Mouse (Mus musculus) midbrain, embryonic 16.5 days (tissue): Measurements from ENCODE around the gene Rasl11b. TPM values are rescaled to one million over a fixed set of nuclear protein-coding genes. Genes with fewer than 3 reads are reported as not detected.

Experiments used
- ATAC-seq: fragments of 200-750 bp; cut with Nextera tagmentation; 2 replicates; pipeline ENCODE4 v1.8.0; 2017; ENCODE audit warnings: moderate TSS enrichment
- H3K27ac ChIP-seq: fragments of 300-500 bp; sonication (generic); 2 replicates; pipeline ENCODE4 v1.5.1; 2014; ENCODE audit warnings: mild to moderate bottlenecking, low read length, mixed read lengths
- H3K27me3 ChIP-seq: fragments of 300-500 bp; sonication (generic); 2 replicates; pipeline ENCODE4 v1.6.1; 2014; ENCODE audit warnings: low read depth, low read length, mixed read lengths; ENCODE audit not compliant: control insufficient read depth, insufficient read depth
- H3K36me3 ChIP-seq: fragments of 300-500 bp; sonication (generic); 2 replicates; pipeline ENCODE4 v1.6.1; 2014; ENCODE audit warnings: mild to moderate bottlenecking, low read length, moderate library complexity, mixed read lengths; ENCODE audit not compliant: control insufficient read depth, insufficient read depth
- H3K4me1 ChIP-seq: fragments of 300-500 bp; sonication (generic); 2 replicates; pipeline ENCODE4 v1.6.1; 2014; ENCODE audit warnings: mild to moderate bottlenecking, low read length, mixed read lengths; ENCODE audit not compliant: control insufficient read depth, insufficient read depth
- H3K4me2 ChIP-seq: fragments of 300-500 bp; sonication (generic); 2 replicates; pipeline ENCODE4 v1.6.1; 2014; ENCODE audit warnings: mild to moderate bottlenecking, low read length, mixed read lengths
- H3K4me3 ChIP-seq: fragments of 300-500 bp; sonication (generic); 2 replicates; pipeline ENCODE4 v1.5.1; 2014; ENCODE audit warnings: low read depth, mild to moderate bottlenecking, low read length, moderate library complexity, mixed read lengths
- H3K9ac ChIP-seq: fragments of 300-500 bp; sonication (generic); 2 replicates; pipeline ENCODE4 v1.6.1; 2014; ENCODE audit warnings: low read depth, low read length, mixed read lengths
- H3K9me3 ChIP-seq: fragments of 300-500 bp; sonication (generic); replicated peaks from 2 replicates; pipeline ENCODE4 v1.6.1; 2014; ENCODE audit warnings: mild to moderate bottlenecking, low read length, mixed read lengths; ENCODE audit not compliant: control insufficient read depth, poor library complexity, severe bottlenecking
- WGBS: fragments of 180-500 bp; shearing (Covaris S2); extraction: QIAGEN DNeasy Blood & Tissue Kit; methylation state at CpG from one replicate; pipeline ENCODE4 v1.1.7; 2014; 5-methylcytosine and 5-hydroxymethylcytosine counted together
- polyA plus RNA-seq: library from polyadenylated mRNA; unstranded; fragments of >200 nt; fragmentation: Nextera tagmentation; extraction: Ambion mirVana; gene quantifications from 2 replicates; pipeline ENCODE4 v1.2.1, GENCODE M21; 2015

The Rasl11b gene
- polyA plus RNA-seq, 1 experiment from 2014 or later = 12.4 TPM

GRCm38 (mm10) chr5:74193008-74193407, 2.1 kb upstream of the Rasl11b start:
- Histone ChIP-seq H3K4me2 (no peak overlapping the region), H3K9me3 (no peaks in the 10 kb centered on the region), H3K4me3 (no peak overlapping the region), H3K4me1 (peaks cover 32% of the 10 kb centered on the region), H3K27ac (no peak overlapping the region), H3K36me3 (no peaks in the 10 kb centered on the region), H3K27me3 (peaks cover 4% of the 10 kb centered on the region; the same call in 1 of the 2 replicates), H3K9ac (no peak overlapping the region)
- no peak for ATAC-seq
- WGBS = 70% methylated on average over 2 of the region's 2 CpGs

GRCm38 (mm10) chr5:74193626-74194025, 1.5 kb upstream of the Rasl11b start:
- Histone ChIP-seq H3K27me3 (peaks cover 4% of the 10 kb centered on the region; the same call in 1 of the 2 replicates), H3K27ac (no peak overlapping the region), H3K4me3 (no peak overlapping the region), H3K9me3 (no peaks in the 10 kb centered on the region), H3K36me3 (no peaks in the 10 kb centered on the region), H3K4me2 (no peak overlapping the region), H3K9ac (no peak overlapping the region), H3K4me1 (peaks cover 32% of the 10 kb centered on the region)
- WGBS = 32% methylated on average over 7 of the region's 7 CpGs
- no peak for ATAC-seq

- 22% methylated on average over 16 of the region's 16 CpGs for WGBS
- Histone ChIP-seq H3K4me1 (peaks cover 32% of the 10 kb centered on the region), H3K9ac (peak overlapping the region; percentile 72), H3K4me3 (peak overlapping the region; percentile 77), H3K36me3 (no peaks in the 10 kb centered on the region), H3K27ac (no peak overlapping the region), H3K9me3 (no peaks in the 10 kb centered on the region), H3K4me2 (peak overlapping the region; percentile 96), H3K27me3 (peaks cover 4% of the 10 kb centered on the region; the same call in 1 of the 2 replicates)
- no peak; the same call in 1 of the 2 replicates for ATAC-seq
Measured at GRCm38 (mm10) chr5:74194027-74194840, 852 bp upstream of the Rasl11b start.

- ATAC-seq = 0 out of 2 replicates have a peak, but pooled peaks have one; percentile 8
- WGBS = under 1% methylated on average over 27 of the region's 27 CpGs
- Histone ChIP-seq H3K27me3 (0 out of 2 replicates have a peak, but pooled peaks cover 4% of the 10 kb centered on the region), H3K4me2 (peak overlapping the region; percentile 96), H3K4me1 (peaks cover 23% of the 10 kb centered on the region), H3K9ac (peak overlapping the region; percentile 72), H3K9me3 (no peaks in the 10 kb centered on the region), H3K36me3 (no peaks in the 10 kb centered on the region), H3K4me3 (peak overlapping the region; percentile 77), H3K27ac (peak overlapping the region; percentile 44)
Measured at GRCm38 (mm10) chr5:74195614-74196306, 674 bp downstream of the Rasl11b start.

GRCm38 (mm10) chr5:74196307-74196618, 1.2 kb downstream of the Rasl11b start:
- Histone ChIP-seq H3K27me3 (0 out of 2 replicates have a peak, but pooled peaks cover 4% of the 10 kb centered on the region), H3K4me3 (peak overlapping the region; percentile 77; the same call in 1 of the 2 replicates), H3K4me1 (peaks cover 23% of the 10 kb centered on the region), H3K9ac (no peak overlapping the region), H3K4me2 (peak overlapping the region; percentile 96), H3K36me3 (no peaks in the 10 kb centered on the region), H3K27ac (no peak overlapping the region), H3K9me3 (no peaks in the 10 kb centered on the region)
- 2% methylated on average over 3 of the region's 4 CpGs for WGBS
- ATAC-seq = no peak

- Histone ChIP-seq H3K4me3 (no peak overlapping the region), H3K9me3 (no peaks in the 10 kb centered on the region), H3K9ac (no peak overlapping the region), H3K27ac (no peak overlapping the region), H3K27me3 (0 out of 2 replicates have a peak, but pooled peaks cover 4% of the 10 kb centered on the region), H3K36me3 (no peaks in the 10 kb centered on the region), H3K4me1 (peaks cover 23% of the 10 kb centered on the region), H3K4me2 (no peak overlapping the region)
- 75% methylated on average over 22 of the region's 22 CpGs for WGBS
- ATAC-seq = no peak
Measured at GRCm38 (mm10) chr5:74197541-74198330, 2.6 kb downstream of the Rasl11b start.

GRCm38 (mm10) chr5:74198446-74198845, 3.4 kb downstream of the Rasl11b start:
- ATAC-seq = no peak
- Histone ChIP-seq H3K9ac (no peak overlapping the region), H3K4me1 (peaks cover 23% of the 10 kb centered on the region), H3K27ac (no peak overlapping the region), H3K4me2 (no peak overlapping the region), H3K9me3 (no peaks in the 10 kb centered on the region; the same call in 1 of the 2 replicates), H3K4me3 (no peak overlapping the region), H3K27me3 (0 out of 2 replicates have a peak, but pooled peaks cover 4% of the 10 kb centered on the region), H3K36me3 (0 out of 2 replicates have a peak, but pooled peaks cover 2% of the 10 kb centered on the region)
- 83% methylated on average over 11 of the region's 11 CpGs for WGBS

- Histone ChIP-seq H3K4me2 (no peak overlapping the region), H3K27ac (no peak overlapping the region), H3K4me1 (peaks cover 15% of the 10 kb centered on the region), H3K36me3 (0 out of 2 replicates have a peak, but pooled peaks cover 2% of the 10 kb centered on the region), H3K4me3 (no peak overlapping the region), H3K9me3 (no peaks in the 10 kb centered on the region; the same call in 1 of the 2 replicates), H3K9ac (no peak overlapping the region), H3K27me3 (no peaks in the 10 kb centered on the region)
- no peak for ATAC-seq
- WGBS = 89% methylated on average over 13 of the region's 13 CpGs
Measured at GRCm38 (mm10) chr5:74199793-74200192, 4.7 kb downstream of the Rasl11b start.
